Mouse (Mus musculus): Measurements from ENCODE around the gene Snx5.

GRCm38 (mm10) chr2:144239318-144239717 is 31.4 kb downstream of the Snx5 start:
- TF ChIP-seq CTCF (IDR thresholded peaks at IDR 0.05; ENCODE audit: borderline replicate concordance, extremely low read depth, insufficient read depth, insufficient read length) (no peak), POLR2A (IDR thresholded peaks at IDR 0.05; ENCODE audit: borderline replicate concordance, extremely low read depth, insufficient read depth, insufficient read length, poor library complexity, severe bottlenecking) (no peak)

Measured in brain, embryonic 14.5 days (tissue).